Mouse (Mus musculus): ENCODE measurements around the gene Yju2. TPM values are rescaled to one million over a fixed set of nuclear protein-coding genes. Genes with fewer than 3 reads are reported as not detected.

Gene Yju2
- total and polyA plus RNA-seq, 2 experiments from 2014 or later, result 10.1 to 14.6 TPM

GRCm38 (mm10) chr17:56010681-56011080, 51.8 kb downstream of the Yju2 start:
- Histone ChIP-seq H3K9me3 (ENCODE audit: low read length) (no peaks in the 10 kb centered on the region), H3K27ac (ENCODE audit: low read depth, low read length) (no peak overlapping the region), H3K9ac (replicated peaks; ENCODE audit: low read length, poor library complexity, severe bottlenecking) (peak overlapping the region; percentile 72), H3K4me2 (ENCODE audit: low read depth, low read length, poor library complexity, severe bottlenecking) (peak overlapping the region; percentile 96), H3K36me3 (ENCODE audit: insufficient read depth, low read length) (peaks cover 24% of the 10 kb centered on the region), H3K27me3 (ENCODE audit: insufficient read depth, low read length) (no peaks in the 10 kb centered on the region), H3K4me1 (ENCODE audit: insufficient read depth, low read length) (peaks cover 11% of the 10 kb centered on the region), H3K4me3 (ENCODE audit: low read depth, low read length) (peak overlapping the region; percentile 66)
- peak; percentile 91 for TF ChIP-seq CTCF (IDR thresholded peaks at IDR 0.05)
- WGBS, result 6% methylated on average over 9 of the region's 9 CpGs
- ATAC-seq (ENCODE audit: low FRiP score), result no peak
- peak; percentile 42 for DNase-seq (ENCODE audit: low spot score)

DNA sequence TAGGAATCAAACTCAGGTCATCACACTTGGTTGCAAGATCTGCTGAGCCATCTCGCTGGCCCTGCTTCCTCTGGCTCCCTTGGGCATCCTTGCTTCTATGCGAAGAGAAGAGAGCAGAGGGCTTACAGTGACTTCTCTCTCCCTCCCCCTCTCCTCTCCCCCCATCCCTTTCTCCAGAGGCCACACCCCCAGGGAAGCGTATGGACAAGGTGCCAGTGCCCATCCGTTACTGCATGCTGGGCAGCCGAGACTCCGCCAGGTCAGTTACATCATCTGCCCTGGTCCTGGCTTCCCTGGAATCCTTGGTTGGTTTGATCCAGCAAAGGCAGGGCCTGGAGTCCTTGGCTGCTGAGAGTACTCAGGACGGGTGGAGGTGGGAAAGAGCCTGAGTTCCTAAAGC, 52.5 kb downstream of the Yju2 start:
- no peak for DNase-seq (ENCODE audit: low spot score)
- TF ChIP-seq CTCF (IDR thresholded peaks at IDR 0.05), result no peak
- no peak for ATAC-seq (ENCODE audit: low FRiP score)
- Histone ChIP-seq H3K36me3 (ENCODE audit: insufficient read depth, low read length) (peaks cover 32% of the 10 kb centered on the region), H3K27me3 (ENCODE audit: insufficient read depth, low read length) (no peaks in the 10 kb centered on the region), H3K4me3 (ENCODE audit: low read depth, low read length) (no peak overlapping the region), H3K4me1 (ENCODE audit: insufficient read depth, low read length) (peaks cover 11% of the 10 kb centered on the region), H3K9ac (replicated peaks; ENCODE audit: low read length, poor library complexity, severe bottlenecking) (no peak overlapping the region), H3K4me2 (ENCODE audit: low read depth, low read length, poor library complexity, severe bottlenecking) (no peak overlapping the region), H3K27ac (ENCODE audit: low read depth, low read length) (no peak overlapping the region), H3K9me3 (ENCODE audit: low read length) (no peaks in the 10 kb centered on the region)
- WGBS, result 85% methylated on average over 7 of the region's 7 CpGs

DNA sequence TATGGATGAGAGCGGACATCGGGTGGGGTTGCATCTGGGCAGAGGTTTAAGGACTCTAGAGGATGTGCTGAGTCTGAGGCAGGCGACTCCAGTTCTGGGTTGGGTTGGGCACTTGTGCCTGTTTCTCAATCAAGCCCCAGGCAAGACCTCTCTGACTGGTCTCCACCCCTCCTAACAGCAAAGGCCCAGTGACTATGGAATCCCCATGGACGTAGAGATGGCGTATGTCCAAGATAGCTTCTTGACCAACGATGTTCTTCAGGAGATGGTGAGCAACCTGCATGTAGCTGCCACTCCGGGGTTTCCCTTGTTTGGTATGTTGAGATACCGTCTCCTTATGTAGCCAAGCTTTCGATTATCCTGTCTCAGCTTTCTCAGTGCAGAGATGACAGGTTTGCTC, 56.4 kb downstream of the Yju2 start:
- Histone ChIP-seq H3K4me3 (ENCODE audit: low read depth, low read length) (no peak overlapping the region), H3K4me2 (ENCODE audit: low read depth, low read length, poor library complexity, severe bottlenecking) (no peak overlapping the region), H3K36me3 (ENCODE audit: insufficient read depth, low read length) (peaks cover 61% of the 10 kb centered on the region), H3K27me3 (ENCODE audit: insufficient read depth, low read length) (no peaks in the 10 kb centered on the region), H3K4me1 (ENCODE audit: insufficient read depth, low read length) (peaks cover 6% of the 10 kb centered on the region), H3K9ac (replicated peaks; ENCODE audit: low read length, poor library complexity, severe bottlenecking) (no peak overlapping the region), H3K9me3 (ENCODE audit: low read length) (no peaks in the 10 kb centered on the region), H3K27ac (ENCODE audit: low read depth, low read length) (no peak overlapping the region)
- no peak for TF ChIP-seq CTCF (IDR thresholded peaks at IDR 0.05)
- DNase-seq (ENCODE audit: low spot score) (no peak), ATAC-seq (ENCODE audit: low FRiP score) (no peak)
- WGBS, result 93% methylated on average over 9 of the region's 9 CpGs

DNA sequence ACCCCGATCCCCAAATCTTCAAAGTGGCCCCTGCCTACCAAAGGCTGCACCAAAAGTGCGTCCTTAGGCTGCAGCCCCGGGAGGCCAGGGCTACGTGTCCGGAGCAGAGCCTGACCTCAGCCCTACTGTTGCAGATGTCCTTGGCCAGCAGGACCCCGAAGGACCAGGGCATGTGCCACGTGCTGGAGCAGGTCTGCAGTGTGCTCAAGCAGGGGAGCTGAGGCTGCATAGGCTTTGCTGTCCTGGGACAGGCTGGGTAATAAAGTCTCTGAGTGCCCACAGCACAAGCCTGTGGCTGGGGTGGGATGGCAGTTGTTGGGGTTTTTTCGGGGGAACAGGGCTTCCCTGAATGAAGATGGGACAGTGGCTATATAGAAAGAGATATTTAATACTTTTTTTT, 57.5 kb downstream of the Yju2 start:
- Histone ChIP-seq H3K4me2 (ENCODE audit: low read depth, low read length, poor library complexity, severe bottlenecking) (no peak overlapping the region), H3K36me3 (ENCODE audit: insufficient read depth, low read length) (peaks cover 60% of the 10 kb centered on the region), H3K4me1 (ENCODE audit: insufficient read depth, low read length) (no peaks in the 10 kb centered on the region), H3K9me3 (ENCODE audit: low read length) (no peaks in the 10 kb centered on the region), H3K27me3 (ENCODE audit: insufficient read depth, low read length) (no peaks in the 10 kb centered on the region), H3K27ac (ENCODE audit: low read depth, low read length) (no peak overlapping the region), H3K9ac (replicated peaks; ENCODE audit: low read length, poor library complexity, severe bottlenecking) (no peak overlapping the region), H3K4me3 (ENCODE audit: low read depth, low read length) (no peak overlapping the region)
- no peak for ATAC-seq (ENCODE audit: low FRiP score)
- no peak for TF ChIP-seq CTCF (IDR thresholded peaks at IDR 0.05)
- DNase-seq (ENCODE audit: low spot score), result no peak
- WGBS, result 89% methylated on average over 8 of the region's 8 CpGs

DNA sequence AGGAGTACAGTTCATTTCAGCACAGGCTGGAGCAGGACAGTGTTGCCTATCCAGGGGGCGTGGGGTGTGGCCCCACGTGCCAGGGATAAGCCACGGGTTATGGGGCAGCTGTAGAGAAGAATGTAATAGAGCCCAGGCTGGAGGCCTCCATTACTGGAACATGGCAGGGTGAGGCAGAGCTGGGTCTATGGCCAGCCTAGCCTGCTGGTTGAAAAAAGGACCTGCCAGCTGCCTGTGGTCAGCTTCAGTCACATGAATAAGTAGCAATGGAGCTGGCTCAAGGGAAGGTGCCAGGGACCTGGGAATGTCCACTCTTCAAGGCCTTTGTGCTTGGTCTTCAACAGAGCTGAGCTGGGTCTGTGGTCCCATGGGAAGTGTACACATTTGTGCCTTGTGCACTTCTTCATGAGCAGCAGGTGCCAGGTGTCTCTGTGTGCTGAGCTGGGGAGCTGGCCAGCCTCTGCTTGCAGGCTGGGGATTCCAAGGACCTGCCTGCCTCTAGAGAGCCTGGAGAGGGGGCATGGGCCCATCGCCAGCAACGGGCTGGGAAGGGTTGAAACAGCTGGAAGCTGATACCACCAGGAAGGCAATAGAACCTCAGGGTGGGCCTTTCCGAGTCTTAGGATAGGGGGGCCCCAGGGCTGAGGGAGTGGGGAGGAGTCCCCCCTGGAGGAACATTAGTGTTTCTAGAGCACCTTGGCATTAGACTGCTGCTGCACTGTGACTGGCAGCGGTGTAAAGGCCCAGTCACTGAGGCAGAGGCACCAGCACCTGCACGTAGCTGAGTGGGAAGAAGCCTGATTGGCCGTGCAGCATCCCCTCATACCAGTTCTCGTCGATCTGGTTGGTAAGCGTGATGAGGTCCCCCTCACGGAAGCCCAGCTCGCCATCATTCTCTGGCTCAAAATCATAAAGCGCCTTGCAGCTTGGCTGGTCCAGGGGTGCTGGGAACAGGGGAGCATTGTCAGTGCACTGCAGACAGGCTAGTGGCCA, 58.2 kb downstream of the Yju2 start:
- Histone ChIP-seq H3K4me1 (ENCODE audit: insufficient read depth, low read length) (no peaks in the 10 kb centered on the region), H3K27ac (ENCODE audit: low read depth, low read length) (no peak overlapping the region), H3K9ac (replicated peaks; ENCODE audit: low read length, poor library complexity, severe bottlenecking) (no peak overlapping the region), H3K9me3 (ENCODE audit: low read length) (no peaks in the 10 kb centered on the region), H3K4me2 (ENCODE audit: low read depth, low read length, poor library complexity, severe bottlenecking) (no peak overlapping the region), H3K36me3 (ENCODE audit: insufficient read depth, low read length) (peaks cover 54% of the 10 kb centered on the region), H3K4me3 (ENCODE audit: low read depth, low read length) (no peak overlapping the region), H3K27me3 (ENCODE audit: insufficient read depth, low read length) (no peaks in the 10 kb centered on the region)
- DNase-seq (ENCODE audit: low spot score) (no peak), ATAC-seq (ENCODE audit: low FRiP score) (0 out of 2 replicates have a peak, but pooled peaks have one; percentile 1)
- TF ChIP-seq CTCF (IDR thresholded peaks at IDR 0.05), result no peak
- WGBS, result 82% methylated on average over 15 of the region's 15 CpGs

DNA sequence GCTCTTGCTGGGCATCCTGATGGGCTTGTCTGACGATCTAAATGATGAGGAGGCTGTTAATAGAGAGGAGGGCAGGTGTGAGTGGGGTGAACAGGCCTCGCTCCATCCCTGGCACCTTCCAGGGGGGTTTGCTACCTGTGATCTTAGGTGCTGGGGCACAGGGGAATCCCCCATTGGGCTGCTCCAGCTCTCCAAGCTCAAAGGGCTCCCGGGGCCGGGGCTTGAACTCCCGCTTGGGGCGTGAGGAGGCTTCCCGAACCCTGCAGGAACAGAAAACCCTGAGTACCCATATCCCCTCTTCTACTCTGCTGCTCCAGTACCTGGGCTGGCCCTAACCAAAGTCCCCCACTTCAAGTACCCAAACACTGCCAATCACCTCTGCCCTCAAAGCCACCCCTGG, 58.9 kb downstream of the Yju2 start:
- Histone ChIP-seq H3K4me1 (ENCODE audit: insufficient read depth, low read length) (0 out of 2 replicates have a peak, but pooled peaks cover 3% of the 10 kb centered on the region), H3K27me3 (ENCODE audit: insufficient read depth, low read length) (no peaks in the 10 kb centered on the region), H3K9me3 (ENCODE audit: low read length) (no peaks in the 10 kb centered on the region), H3K4me2 (ENCODE audit: low read depth, low read length, poor library complexity, severe bottlenecking) (no peak overlapping the region), H3K27ac (ENCODE audit: low read depth, low read length) (peak overlapping the region; percentile 14; the same call in 1 of the 2 replicates), H3K36me3 (ENCODE audit: insufficient read depth, low read length) (peaks cover 50% of the 10 kb centered on the region), H3K9ac (replicated peaks; ENCODE audit: low read length, poor library complexity, severe bottlenecking) (no peak overlapping the region), H3K4me3 (ENCODE audit: low read depth, low read length) (no peak overlapping the region)
- DNase-seq (ENCODE audit: low spot score), result no peak
- WGBS, result 92% methylated on average over 7 of the region's 7 CpGs
- 0 out of 2 replicates have a peak, but pooled peaks have one; percentile 3 for ATAC-seq (ENCODE audit: low FRiP score)
- no peak for TF ChIP-seq CTCF (IDR thresholded peaks at IDR 0.05)

Other genes starting within 250 kb of the Yju2 start
- gene Pot1b, start 246.5 kb upstream of the Yju2 start, total RNA-seq (2014; rRNA removed), result 9.5 and 14.4 TPM in 2 replicates
- 1.4 and 1.5 TPM in 2 replicates for gene Pot1b, start 246.5 kb upstream of the Yju2 start, polyA plus RNA-seq (2015; fragmentation: Nextera tagmentation; extraction: Ambion mirVana)
- 0.11 TPM in 1 of 2 replicates, not detected in the other for gene Adgre4, start 209.1 kb upstream of the Yju2 start, total RNA-seq (2014; rRNA removed)
- gene Adgre4, start 209.1 kb upstream of the Yju2 start, polyA plus RNA-seq (2015; fragmentation: Nextera tagmentation; extraction: Ambion mirVana), result 0.10 and 0.11 TPM in 2 replicates
- gene Zfp119a, start 80.2 kb upstream of the Yju2 start, total RNA-seq (2014; rRNA removed), result 4.3 and 10.4 TPM in 2 replicates
- 5.6 and 7.2 TPM in 2 replicates for gene Zfp119a, start 80.2 kb upstream of the Yju2 start, polyA plus RNA-seq (2015; fragmentation: Nextera tagmentation; extraction: Ambion mirVana)
- 7.0 and 9.6 TPM in 2 replicates for gene Zfp959, start 67.0 kb upstream of the Yju2 start, total RNA-seq (2014; rRNA removed)
- 7.2 and 9.1 TPM in 2 replicates for gene Zfp959, start 67.0 kb upstream of the Yju2 start, polyA plus RNA-seq (2015; fragmentation: Nextera tagmentation; extraction: Ambion mirVana)
- gene Zfp119b, start 9.6 kb upstream of the Yju2 start, total RNA-seq (2014; rRNA removed), result 2.8 and 3.5 TPM in 2 replicates
- gene Zfp119b, start 9.6 kb upstream of the Yju2 start, polyA plus RNA-seq (2015; fragmentation: Nextera tagmentation; extraction: Ambion mirVana), result 5.7 and 6.6 TPM in 2 replicates
- 2.5 and 3.0 TPM in 2 replicates for gene Ebi3, start 6.5 kb upstream of the Yju2 start, total RNA-seq (2014; rRNA removed)
- 7.4 and 8.2 TPM in 2 replicates for gene Ebi3, start 6.5 kb upstream of the Yju2 start, polyA plus RNA-seq (2015; fragmentation: Nextera tagmentation; extraction: Ambion mirVana)
- 227 and 253 TPM in 2 replicates for gene Shd, start 11.4 kb downstream of the Yju2 start, total RNA-seq (2014; rRNA removed)
- 172 and 188 TPM in 2 replicates for gene Shd, start 11.4 kb downstream of the Yju2 start, polyA plus RNA-seq (2015; fragmentation: Nextera tagmentation; extraction: Ambion mirVana)
- gene Fsd1, start 27.4 kb downstream of the Yju2 start, total RNA-seq (2014; rRNA removed), result 122 and 129 TPM in 2 replicates
- 188 and 225 TPM in 2 replicates for gene Fsd1, start 27.4 kb downstream of the Yju2 start, polyA plus RNA-seq (2015; fragmentation: Nextera tagmentation; extraction: Ambion mirVana)
- gene Stap2, start 46.5 kb downstream of the Yju2 start, total RNA-seq (2014; rRNA removed), result 1.8 and 2.4 TPM in 2 replicates
- gene Stap2, start 46.5 kb downstream of the Yju2 start, polyA plus RNA-seq (2015; fragmentation: Nextera tagmentation; extraction: Ambion mirVana), result 4.3 TPM in 2 replicates
- gene Mpnd, start 46.6 kb downstream of the Yju2 start, total RNA-seq (2014; rRNA removed), result 145 and 293 TPM in 2 replicates
- gene Mpnd, start 46.6 kb downstream of the Yju2 start, polyA plus RNA-seq (2015; fragmentation: Nextera tagmentation; extraction: Ambion mirVana), result 91.6 and 99.2 TPM in 2 replicates
- 64.1 and 71.4 TPM in 2 replicates for gene Sh3gl1, start 77.5 kb downstream of the Yju2 start, total RNA-seq (2014; rRNA removed)
- gene Sh3gl1, start 77.5 kb downstream of the Yju2 start, polyA plus RNA-seq (2015; fragmentation: Nextera tagmentation; extraction: Ambion mirVana), result 83.2 and 84.8 TPM in 2 replicates
- 2.7 and 3.1 TPM in 2 replicates for gene Chaf1a, start 81.3 kb downstream of the Yju2 start, total RNA-seq (2014; rRNA removed)
- gene Chaf1a, start 81.3 kb downstream of the Yju2 start, polyA plus RNA-seq (2015; fragmentation: Nextera tagmentation; extraction: Ambion mirVana), result 2.4 and 2.8 TPM in 2 replicates
- 76.9 and 123 TPM in 2 replicates for gene Ubxn6, start 115.9 kb downstream of the Yju2 start, total RNA-seq (2014; rRNA removed)
- gene Ubxn6, start 115.9 kb downstream of the Yju2 start, polyA plus RNA-seq (2015; fragmentation: Nextera tagmentation; extraction: Ambion mirVana), result 84.8 and 89.9 TPM in 2 replicates
- 59.6 and 72.1 TPM in 2 replicates for gene Hdgfl2, start 120.5 kb downstream of the Yju2 start, total RNA-seq (2014; rRNA removed)
- 120 and 123 TPM in 2 replicates for gene Hdgfl2, start 120.5 kb downstream of the Yju2 start, polyA plus RNA-seq (2015; fragmentation: Nextera tagmentation; extraction: Ambion mirVana)
- 0.42 and 0.55 TPM in 2 replicates for gene Plin4, start 150.7 kb downstream of the Yju2 start, total RNA-seq (2014; rRNA removed)
- gene Plin4, start 150.7 kb downstream of the Yju2 start, polyA plus RNA-seq (2015; fragmentation: Nextera tagmentation; extraction: Ambion mirVana), result 0.04 and 0.05 TPM in 2 replicates
- 4.3 and 4.5 TPM in 2 replicates for gene Plin5, start 158.5 kb downstream of the Yju2 start, total RNA-seq (2014; rRNA removed)
- gene Plin5, start 158.5 kb downstream of the Yju2 start, polyA plus RNA-seq (2015; fragmentation: Nextera tagmentation; extraction: Ambion mirVana), result 4.8 and 5.9 TPM in 2 replicates
- gene Lrg1, start 162.9 kb downstream of the Yju2 start, total RNA-seq (2014; rRNA removed), result 0.47 and 0.49 TPM in 2 replicates
- 0.43 and 0.66 TPM in 2 replicates for gene Lrg1, start 162.9 kb downstream of the Yju2 start, polyA plus RNA-seq (2015; fragmentation: Nextera tagmentation; extraction: Ambion mirVana)
- gene Sema6b, start 181.2 kb downstream of the Yju2 start, total RNA-seq (2014; rRNA removed), result 90.5 and 106 TPM in 2 replicates
- gene Sema6b, start 181.2 kb downstream of the Yju2 start, polyA plus RNA-seq (2015; fragmentation: Nextera tagmentation; extraction: Ambion mirVana), result 15.6 and 17.4 TPM in 2 replicates
- gene Tnfaip8l1, start 203.4 kb downstream of the Yju2 start, total RNA-seq (2014; rRNA removed), result 15.1 and 17.9 TPM in 2 replicates
- 8.4 and 9.9 TPM in 2 replicates for gene Tnfaip8l1, start 203.4 kb downstream of the Yju2 start, polyA plus RNA-seq (2015; fragmentation: Nextera tagmentation; extraction: Ambion mirVana)
- gene Mydgf, start 224.8 kb downstream of the Yju2 start, total RNA-seq (2014; rRNA removed), result 41.7 and 49.3 TPM in 2 replicates
- gene Mydgf, start 224.8 kb downstream of the Yju2 start, polyA plus RNA-seq (2015; fragmentation: Nextera tagmentation; extraction: Ambion mirVana), result 75.8 and 82.5 TPM in 2 replicates